Mouse (Mus musculus) cortical plate, adult 2 months (tissue): Measurements from ENCODE around the gene Tmem206. TPM values are rescaled to one million over a fixed set of nuclear protein-coding genes. Genes with fewer than 3 reads are reported as not detected.

ENCODE experiments used
- H3K27ac ChIP-seq: fragments of 200-500 bp; 2 replicates; pipeline ENCODE4 v1.5.1; 2012; ENCODE audit warnings: low read length, control low read depth, inconsistent platforms; ENCODE audit not compliant: insufficient read depth
- H3K4me1 ChIP-seq: fragments of 200-500 bp; 2 replicates; pipeline ENCODE4 v1.6.1; 2011; ENCODE audit warnings: low read length; ENCODE audit not compliant: control insufficient read depth, insufficient read depth
- H3K4me3 ChIP-seq: fragments of 200-500 bp; 2 replicates; pipeline ENCODE4 v1.5.1; 2011; ENCODE audit warnings: mild to moderate bottlenecking, low read length, control low read depth; ENCODE audit not compliant: insufficient read depth
- CTCF ChIP-seq: fragments of 200-500 bp; IDR thresholded peaks from 2 replicates; pipeline ENCODE4 v1.5.1; 2011; ENCODE audit warnings: mild to moderate bottlenecking, control low read depth, low read length; ENCODE audit not compliant: insufficient read depth; ENCODE audit errors: extremely low read depth
- POLR2A ChIP-seq: fragments of 200-500 bp; IDR thresholded peaks from 2 replicates; pipeline ENCODE4 v1.6.1; 2011; ENCODE audit warnings: mild to moderate bottlenecking, low read length, control low read depth; ENCODE audit not compliant: insufficient read depth; ENCODE audit errors: extremely low read depth
- polyA plus RNA-seq: library from polyadenylated mRNA; depleted of rRNA; stranded (reverse); fragments of >200 nt; gene quantifications from 2 replicates; pipeline ENCODE4 v1.2.3, GENCODE M21; 2012; rRNA removed

Gene Tmem206
- polyA plus RNA-seq, 1 experiment: 10.3 TPM

DNA sequence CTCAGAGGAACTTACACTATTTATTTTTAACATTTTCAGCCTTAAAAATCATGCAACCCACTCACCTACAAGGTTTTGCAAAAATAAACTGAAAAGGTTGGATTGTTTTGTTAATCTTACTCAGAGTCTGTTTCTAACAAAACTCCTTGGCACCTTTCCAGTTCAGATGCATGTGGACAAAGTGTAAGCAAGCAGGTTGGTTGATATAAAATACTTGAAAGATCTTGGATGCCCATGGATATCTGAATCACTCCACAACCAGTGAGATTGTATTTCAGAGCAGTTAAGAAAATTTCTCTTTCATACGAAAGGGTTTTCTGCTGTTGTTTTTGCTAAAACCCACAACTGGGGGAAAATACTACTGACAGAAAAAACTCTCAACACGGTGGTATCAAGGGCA, 68.4 kb downstream of the Tmem206 start:
- H3K27ac ChIP-seq: no peak overlapping the region

DNA sequence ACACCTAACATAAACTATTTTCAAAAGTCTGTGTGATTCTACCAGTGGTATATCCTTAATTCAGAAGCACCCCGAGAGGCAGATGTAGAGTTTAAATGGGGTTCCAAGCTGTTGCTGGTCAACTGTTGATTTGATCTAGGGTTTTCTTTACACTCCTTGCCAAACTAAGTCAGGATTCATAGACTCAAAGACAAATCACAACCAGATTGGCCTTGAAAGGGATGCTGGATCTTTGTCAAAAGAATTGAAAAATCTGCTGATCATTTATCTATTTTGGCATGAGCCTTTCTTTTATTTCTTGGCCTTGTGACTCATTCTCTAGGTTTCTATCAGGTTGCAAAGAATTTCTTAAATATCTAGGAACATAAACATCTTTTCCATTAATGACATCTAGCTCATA, 69.5 kb downstream of the Tmem206 start:
- no peak for TF ChIP-seq POLR2A
- H3K4me1 ChIP-seq: peaks cover 5% of the 10 kb centered on the region; the same call in 1 of the 2 replicates
- H3K4me3 ChIP-seq: peak overlapping the region; percentile 63; the same call in 1 of the 2 replicates
- H3K27ac ChIP-seq: no peak overlapping the region

More for the DNA sequence above, 68.4 kb downstream of the Tmem206 start:
- H3K4me3 ChIP-seq: no peak overlapping the region; the same call in 1 of the 2 replicates
- H3K4me1 ChIP-seq: peaks cover 5% of the 10 kb centered on the region; the same call in 1 of the 2 replicates
- no peak for TF ChIP-seq CTCF
- TF ChIP-seq POLR2A: no peak

- peaks cover 5% of the 10 kb centered on the region; the same call in 1 of the 2 replicates for H3K4me1 ChIP-seq
- TF ChIP-seq CTCF: no peak
- TF ChIP-seq POLR2A: no peak
- peak overlapping the region; percentile 92 for H3K27ac ChIP-seq
- peak overlapping the region; percentile 63 for H3K4me3 ChIP-seq
These were observed 70.2 kb downstream of the Tmem206 start for GRCm38 (mm10) chr1:191395871-191396433.

- Histone ChIP-seq H3K27ac (peak overlapping the region; percentile 92), H3K4me3 (peak overlapping the region; percentile 63), H3K4me1 (peaks cover 3% of the 10 kb centered on the region; the same call in 1 of the 2 replicates)
- TF ChIP-seq POLR2A (no peak), CTCF (no peak)
These were observed 70.7 kb downstream of the Tmem206 start for GRCm38 (mm10) chr1:191396446-191396845.

DNA sequence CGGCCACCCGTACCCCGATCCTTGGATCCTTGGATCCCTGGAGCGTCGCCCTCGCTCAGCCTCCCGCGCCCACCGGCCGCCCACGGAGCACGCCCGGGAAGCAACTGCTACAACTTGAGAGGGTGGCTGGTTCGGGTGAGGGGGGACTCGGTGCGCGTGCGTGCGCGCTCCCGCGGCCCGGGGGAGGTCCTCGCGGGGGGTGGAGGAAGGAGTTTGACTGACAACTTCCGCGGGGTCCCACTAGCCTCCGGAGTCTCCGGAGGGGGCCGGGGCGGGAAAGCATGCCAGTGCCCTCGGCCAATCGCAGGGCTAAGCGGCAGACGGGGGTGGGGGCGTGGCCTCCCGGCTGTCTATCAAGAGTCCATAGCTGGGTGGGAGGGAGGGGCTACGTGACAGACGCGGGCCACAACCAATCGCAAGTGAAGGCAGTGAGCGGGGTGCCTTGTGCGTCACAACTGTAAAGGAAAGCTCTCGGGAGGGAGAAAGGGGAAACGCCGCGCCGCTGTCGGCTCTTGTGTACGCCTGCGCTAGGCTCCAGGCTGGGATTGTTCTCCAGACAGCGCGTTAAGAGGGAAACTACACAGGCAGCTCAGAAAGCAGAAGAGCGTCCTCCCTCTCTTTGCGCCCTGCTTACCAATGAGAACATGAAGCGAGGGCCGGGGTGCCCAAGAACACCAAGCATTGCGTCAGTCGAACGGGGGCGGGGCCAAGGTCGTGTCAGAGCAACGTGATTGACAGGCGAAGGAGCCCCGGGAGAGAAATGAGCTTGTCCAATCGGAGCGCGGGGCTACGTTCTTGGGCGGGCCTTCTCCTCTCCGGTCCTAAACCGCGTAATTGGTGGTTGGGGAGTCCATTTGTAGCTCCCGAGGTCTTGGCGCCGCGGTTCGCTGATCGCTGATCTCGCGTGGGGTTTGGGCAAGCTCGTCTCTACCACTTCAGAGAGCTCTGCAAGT, 71.5 kb downstream of the Tmem206 start:
- TF ChIP-seq POLR2A (peak; percentile 97), CTCF (no peak)
- H3K4me1 ChIP-seq: peaks cover 2% of the 10 kb centered on the region; the same call in 1 of the 2 replicates
- H3K27ac ChIP-seq: peak overlapping the region; percentile 98
- H3K4me3 ChIP-seq: peak overlapping the region; percentile 63

Other genes with a start within 250 kb of the Tmem206 start
- gene Batf3, start 228.1 kb upstream of the Tmem206 start, polyA plus RNA-seq: 3.2 and 4.8 TPM in 2 replicates
- not detected in 2 replicates for gene Fam71a, start 161.1 kb upstream of the Tmem206 start, polyA plus RNA-seq
- gene Atf3, start 107.9 kb upstream of the Tmem206 start, polyA plus RNA-seq: 0.72 and 0.73 TPM in 2 replicates
- 170 and 175 TPM in 2 replicates for gene Nenf, start 7.7 kb upstream of the Tmem206 start, polyA plus RNA-seq
- 79.8 and 82.1 TPM in 2 replicates for gene Ppp2r5a, start 77.4 kb downstream of the Tmem206 start, polyA plus RNA-seq
- 5.1 and 5.3 TPM in 2 replicates for gene Dtl, start 249.6 kb downstream of the Tmem206 start, polyA plus RNA-seq
- gene Ints7, start 249.7 kb downstream of the Tmem206 start, polyA plus RNA-seq: 47.3 and 50.6 TPM in 2 replicates